Mouse (Mus musculus) MEL (cell line): ENCODE measurements around the gene Rnf213.

Experiments
- CHD2 ChIP-seq: IDR thresholded peaks from 2 replicates; pipeline ENCODE4 v1.6.1; 2011; ENCODE audit warnings: low read length, improper control_type of control experiment
- CTCF ChIP-seq, 3 experiments: IDR thresholded peaks in 2 of 3; conservative IDR thresholded peaks in 1 of 3; 2 replicates each; pipeline ENCODE4 v1.5.1; 2011 to 2012; ENCODE audit warnings: low read length in 3 of 3, low read depth in 2 of 3, mild to moderate bottlenecking in 2 of 3, improper control_type of control experiment in 1 of 3, inconsistent platforms in 1 of 3, mixed read lengths in 1 of 3, moderate library complexity in 1 of 3; ENCODE audit not compliant: control insufficient read depth in 1 of 3, insufficient read depth in 1 of 3, poor library complexity in 1 of 3, severe bottlenecking in 1 of 3
- EP300 ChIP-seq, 2 experiments: IDR thresholded peaks; 2 replicates each; pipeline ENCODE4 v1.6.1; 2011; ENCODE audit warnings: improper control_type of control experiment in 2 of 2, low read length in 2 of 2, low read depth in 1 of 2, mild to moderate bottlenecking in 1 of 2
- GABPA ChIP-seq: IDR thresholded peaks from 2 replicates; pipeline ENCODE4 v1.6.1; 2012; ENCODE audit warnings: low read depth, mild to moderate bottlenecking, inconsistent platforms, low read length, improper control_type of control experiment, moderate library complexity
- HCFC1 ChIP-seq: IDR thresholded peaks from 2 replicates; pipeline ENCODE4 v1.6.1; 2012; ENCODE audit warnings: low read depth, mild to moderate bottlenecking, inconsistent platforms, low read length, improper control_type of control experiment, moderate library complexity
- POLR2AphosphoS2 ChIP-seq: IDR thresholded peaks from 2 replicates; pipeline ENCODE4 v1.6.1; 2011; ENCODE audit warnings: low read length, improper control_type of control experiment
- TAL1 ChIP-seq: IDR thresholded peaks from 2 replicates; pipeline ENCODE4 v1.6.1; 2012; ENCODE audit warnings: mild to moderate bottlenecking, inconsistent platforms, low read length, moderate library complexity, mixed read lengths
- UBTF ChIP-seq: IDR thresholded peaks from 2 replicates; pipeline ENCODE4 v1.6.1; 2012; ENCODE audit warnings: low read depth, mild to moderate bottlenecking, inconsistent platforms, low read length, improper control_type of control experiment, moderate library complexity, borderline replicate concordance; ENCODE audit not compliant: insufficient read depth
- ZKSCAN1 ChIP-seq: IDR thresholded peaks from 2 replicates; pipeline ENCODE4 v1.6.1; 2012; ENCODE audit warnings: low read depth, mild to moderate bottlenecking, inconsistent platforms, low read length, improper control_type of control experiment, moderate library complexity

- TF ChIP-seq POLR2AphosphoS2 (no peak), CTCF (IDR thresholded peaks at IDR 0.05 in 2 of 3, conservative IDR thresholded peaks at IDR 0.05 in 1 of 3; ENCODE audit: control insufficient read depth in 1 of 3, insufficient read depth in 1 of 3, low read depth in 2 of 3, low read length in 3 of 3, poor library complexity in 1 of 3, severe bottlenecking in 1 of 3) (no peak), TAL1 (no peak), ZKSCAN1 (no peak), CHD2 (no peak), EP300 (IDR thresholded peaks at IDR 0.05; ENCODE audit: low read depth in 1 of 2, low read length in 2 of 2) (no peak), GABPA (no peak), HCFC1 (no peak), UBTF (no peak)
These were observed 40.8 kb upstream of the Rnf213 start for GRCm38 (mm10) chr11:119352113-119352512.
